11 mouse cellular contexts compared by ENCODE assay signal in genomic region chr2:102127791-102128387, GRCm38 (mm10). TPM values are rescaled to one million over a fixed set of nuclear protein-coding genes. Genes with fewer than 3 reads are reported as not detected.
A peak's percentile ranks its signal among the peaks of the same experiment; 100 is the strongest.
DNase-seq lines count a peak whose midpoint lies in the region; ATAC-seq and TF ChIP-seq lines count a peak whose summit lies in the region.
"Had no signal": no experiment of that assay in that cellular context is flagged by ENCODE, and none has a peak within 500 bp of the region (broad histone marks: within the 10 kb centered on the region; RNA-seq: fewer than 3 reads in every experiment).

No protein-coding gene starts in this region.

- no peak overlapping the region for H3K4me2 ChIP-seq in lung, embryonic 14.5 days
- no peak overlapping the region for H3K4me2 ChIP-seq in heart, embryonic 15.5 days
- H3K4me2 ChIP-seq in liver, postnatal 0 days (ENCODE audit: low read depth, low read length) = no peak overlapping the region

- ATAC-seq in lung, embryonic 14.5 days (ENCODE audit: insufficient read depth) = peak; percentile 28; the same call in 1 of the 2 replicates
- ATAC-seq in heart, embryonic 15.5 days (replicated peaks; ENCODE audit: insufficient number of reproducible peaks, insufficient read depth, low FRiP score, low read depth) = no peak
- peak; percentile 40; the same call in 1 of the 2 replicates for ATAC-seq in liver, postnatal 0 days
- ATAC-seq: midbrain, embryonic 16.5 days had no signal

- DNase-seq in lung, embryonic 14.5 days = no peak
- DNase-seq in lung, postnatal 36 days = no peak
- peak; percentile 33 for DNase-seq in adrenal gland, postnatal 25 days
- DNase-seq in liver, postnatal 0 days = no peak
- no peak for DNase-seq in right cerebral cortex, postnatal 36 days (ENCODE audit: low spot score in 2 of 2)
- no peak for DNase-seq in right cerebral cortex, postnatal 10 days (ENCODE audit: low spot score in 2 of 2)
- no peak for DNase-seq in urinary bladder, postnatal 25 days (ENCODE audit: low spot score)
- DNase-seq: right cerebral cortex, postnatal 14 days; thymus, postnatal 4 days had no signal

- H3K4me1 ChIP-seq in lung, embryonic 14.5 days (ENCODE audit: insufficient read depth) = peaks cover 50% of the 10 kb centered on the region
- peaks cover 14% of the 10 kb centered on the region for H3K4me1 ChIP-seq in heart, embryonic 15.5 days (replicated peaks)
- H3K4me1 ChIP-seq in liver, postnatal 0 days (ENCODE audit: insufficient read depth) = peaks cover 41% of the 10 kb centered on the region

- 67% methylated on average over 8 of the region's 8 CpGs for WGBS in lung, embryonic 14.5 days
- WGBS in heart, embryonic 15.5 days = 48% methylated on average over 8 of the region's 8 CpGs
- WGBS in liver, postnatal 0 days (ENCODE audit: insufficient replicate concordance) = 65% methylated on average over 8 of the region's 8 CpGs

- no peaks in the 10 kb centered on the region for H3K27me3 ChIP-seq in lung, embryonic 14.5 days (ENCODE audit: insufficient read depth, low read length)
- H3K27me3 ChIP-seq in heart, embryonic 15.5 days = no peaks in the 10 kb centered on the region
- no peaks in the 10 kb centered on the region for H3K27me3 ChIP-seq in liver, postnatal 0 days (ENCODE audit: insufficient read depth, low read length)

- H3K9ac ChIP-seq in lung, embryonic 14.5 days = no peak overlapping the region; the same call in none of the 2 replicates
- H3K9ac ChIP-seq in heart, embryonic 15.5 days = no peak overlapping the region
- no peak overlapping the region for H3K9ac ChIP-seq in liver, postnatal 0 days (replicated peaks)

- H3K4me3 ChIP-seq in lung, embryonic 14.5 days (ENCODE audit: low read depth, low read length) = no peak overlapping the region
- no peak overlapping the region for H3K4me3 ChIP-seq in heart, embryonic 15.5 days
- H3K4me3 ChIP-seq in liver, postnatal 0 days (ENCODE audit: low read depth, low read length) = no peak overlapping the region

- H3K36me3 ChIP-seq in lung, embryonic 14.5 days (ENCODE audit: insufficient read depth) = no peaks in the 10 kb centered on the region
- H3K36me3 ChIP-seq in heart, embryonic 15.5 days = no peaks in the 10 kb centered on the region
- no peaks in the 10 kb centered on the region for H3K36me3 ChIP-seq in liver, postnatal 0 days (replicated peaks; ENCODE audit: insufficient read depth, low read length)

- TF ChIP-seq EP300 in liver, postnatal 0 days (IDR thresholded peaks at IDR 0.05; ENCODE audit: low read depth) = no peak

- no peak for TF ChIP-seq CTCF in lung, embryonic 14.5 days (IDR thresholded peaks at IDR 0.05; ENCODE audit: low read depth)
- no peak for TF ChIP-seq CTCF in liver, postnatal 0 days (IDR thresholded peaks at IDR 0.05; ENCODE audit: low read depth)

- no peaks in the 10 kb centered on the region for H3K9me3 ChIP-seq in lung, embryonic 14.5 days (ENCODE audit: low read depth, low read length)
- H3K9me3 ChIP-seq in heart, embryonic 15.5 days (replicated peaks) = no peaks in the 10 kb centered on the region
- no peaks in the 10 kb centered on the region for H3K9me3 ChIP-seq in liver, postnatal 0 days (ENCODE audit: low read length)

- H3K27ac ChIP-seq in lung, embryonic 14.5 days (ENCODE audit: low read depth) = peak overlapping the region; percentile 66
- H3K27ac ChIP-seq in heart, embryonic 15.5 days = peak overlapping the region; percentile 24; the same call in 1 of the 2 replicates
- H3K27ac ChIP-seq in liver, postnatal 0 days (ENCODE audit: low read depth) = no peak overlapping the region

RNA-seq across cellular contexts. Expression of gene Ldlrad3, which starts 58.3 kb away (rescaled TPM):
- 58.3 and 60.4 TPM in 2 replicates for polyA plus RNA-seq in lung, embryonic 14.5 days (2014; fragmentation: Nextera tagmentation; extraction: Ambion mirVana)
- 8.8 TPM in 2 replicates for total RNA-seq in adrenal gland, postnatal 25 days (2021)
- 11.7 and 17.5 TPM in 2 replicates for polyA plus RNA-seq in heart, embryonic 15.5 days (2015; fragmentation: Nextera tagmentation; extraction: Ambion mirVana)
- 3.8 and 4.6 TPM in 2 replicates for polyA plus RNA-seq in liver, postnatal 0 days (2015; fragmentation: Nextera tagmentation; extraction: Ambion mirVana)
